Mouse (Mus musculus) cerebellum, adult 2 months (tissue): Measurements from ENCODE around the gene Sspn. TPM values are rescaled to one million over a fixed set of nuclear protein-coding genes. Genes with fewer than 3 reads are reported as not detected.

ENCODE experiments used
- DNase-seq, 2 experiments: peaks; one replicate each; pipeline ENCODE4 v3.0.0; 2021
- H3K27ac ChIP-seq: fragments of 200-500 bp; 2 replicates; pipeline ENCODE4 v1.5.1; 2012; ENCODE audit warnings: low read length, control low read depth, inconsistent platforms; ENCODE audit not compliant: insufficient read depth
- H3K27me3 ChIP-seq: fragments of 200-500 bp; 2 replicates; pipeline ENCODE4 v1.6.1; 2012; ENCODE audit warnings: inconsistent platforms, mild to moderate bottlenecking, low read length, moderate library complexity; ENCODE audit not compliant: control insufficient read depth, insufficient read depth
- H3K4me1 ChIP-seq: fragments of 200-500 bp; 2 replicates; pipeline ENCODE4 v1.6.1; 2011; ENCODE audit warnings: low read length; ENCODE audit not compliant: control insufficient read depth, insufficient read depth
- H3K4me3 ChIP-seq: fragments of 200-500 bp; replicated peaks from 2 replicates; pipeline ENCODE3; 2011; ENCODE audit warnings: mild to moderate bottlenecking, low read depth, low read length, control low read depth; ENCODE audit not compliant: insufficient read depth
- CTCF ChIP-seq: fragments of 200-500 bp; IDR thresholded peaks from 2 replicates; pipeline ENCODE4 v1.5.1; 2011; ENCODE audit warnings: low read depth, mild to moderate bottlenecking, control low read depth, low read length, moderate library complexity, borderline replicate concordance; ENCODE audit not compliant: insufficient read depth
- POLR2A ChIP-seq: fragments of 200-500 bp; IDR thresholded peaks from 2 replicates; pipeline ENCODE4 v1.6.1; 2011; ENCODE audit warnings: low read length, control low read depth, borderline replicate concordance; ENCODE audit not compliant: insufficient read depth
- WGBS: fragments of 180-500 bp; shearing (Covaris S2); methylation state at CpG from one replicate; pipeline ENCODE4 v1.1.7; 2018; 5-methylcytosine and 5-hydroxymethylcytosine counted together
- polyA plus RNA-seq: library from polyadenylated mRNA; depleted of rRNA; stranded (reverse); fragments of >200 nt; gene quantifications from 2 replicates; pipeline ENCODE4 v1.2.3, GENCODE M21; 2012; rRNA removed

Sspn gene
- 6.4 and 7.1 TPM in 2 replicates for polyA plus RNA-seq

DNA sequence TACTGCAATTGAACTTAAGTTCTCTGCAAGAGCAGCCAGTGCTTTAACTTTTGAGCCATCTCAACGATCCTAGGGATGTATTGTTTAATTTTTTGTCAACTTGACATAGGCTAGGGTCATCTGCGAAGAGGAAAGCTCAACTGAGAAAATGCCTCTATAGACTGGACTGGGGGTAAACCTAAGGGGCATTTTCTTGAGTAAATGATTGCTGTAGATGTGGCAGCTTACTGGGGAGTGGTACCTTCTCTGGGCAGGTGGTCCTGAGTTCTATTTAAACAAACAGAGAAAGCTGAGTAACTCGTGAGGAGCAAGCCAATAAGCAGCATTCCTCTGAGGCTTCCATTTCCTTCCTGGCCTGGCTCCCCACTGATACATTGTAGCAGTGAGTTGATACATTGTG is at the start of gene Sspn:
Gene Sspn (plus strand): TSS at position 301 of the 400 bp plus-strand sequence.
- TF ChIP-seq CTCF (no peak), POLR2A (no peak)
- H3K27me3 ChIP-seq: no peaks in the 10 kb centered on the region
- 84% methylated on average over 3 of the region's 3 CpGs for WGBS
- H3K4me3 ChIP-seq: no peak within 1 kb of the TSS
- no peaks in the 10 kb centered on the region for H3K4me1 ChIP-seq
- no peak within 1 kb of the TSS for H3K27ac ChIP-seq
- no peak for DNase-seq

DNA sequence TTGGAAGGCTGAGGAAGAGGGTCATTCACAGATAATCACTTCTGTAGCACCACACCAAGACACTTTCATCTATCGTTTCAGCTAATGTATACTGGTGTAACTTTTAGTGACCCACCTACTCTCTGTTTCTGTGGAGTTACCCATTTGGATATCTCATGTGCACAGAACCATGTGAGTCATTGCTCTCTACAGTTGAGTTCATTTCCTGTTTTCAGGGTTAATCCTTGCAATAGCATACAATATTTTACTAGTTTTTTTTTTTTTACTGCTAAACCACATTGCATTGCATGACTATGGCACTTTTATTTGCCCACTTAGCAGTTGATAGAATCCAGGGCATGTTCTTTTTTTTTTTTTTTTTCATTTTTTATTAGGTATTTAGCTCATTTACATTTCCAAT is 48.4 kb upstream of the Sspn start:
- H3K4me1 ChIP-seq: no peaks in the 10 kb centered on the region
- H3K27ac ChIP-seq: no peak overlapping the region
- TF ChIP-seq CTCF: no peak
- no peak for TF ChIP-seq POLR2A
- DNase-seq: no peak
- no peak overlapping the region for H3K4me3 ChIP-seq
- WGBS: 93% methylated on average over 1 of the region's 1 CpGs
- H3K27me3 ChIP-seq: no peaks in the 10 kb centered on the region

DNA sequence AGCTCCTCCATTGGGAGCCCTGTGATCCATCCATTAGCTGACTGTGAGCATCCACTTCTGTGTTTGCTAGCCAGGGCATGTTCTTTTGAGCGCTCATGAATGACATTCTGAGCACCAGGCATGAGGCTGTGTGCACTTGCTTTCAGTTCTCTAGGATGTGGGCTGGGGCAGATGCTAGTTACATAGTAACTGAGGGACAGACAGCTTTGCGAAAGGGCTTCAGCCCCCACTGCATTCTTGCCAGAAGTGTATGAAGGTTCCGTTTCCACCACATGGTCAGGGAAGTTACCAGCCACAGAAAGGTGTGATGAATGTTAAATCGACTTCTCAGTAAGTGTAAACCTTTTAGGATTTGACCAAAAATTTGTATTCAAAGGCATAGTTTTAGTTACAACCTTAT is 47.8 kb upstream of the Sspn start:
- no peak for TF ChIP-seq POLR2A
- no peak for TF ChIP-seq CTCF
- H3K27ac ChIP-seq: no peak overlapping the region
- H3K27me3 ChIP-seq: no peaks in the 10 kb centered on the region
- no peak overlapping the region for H3K4me3 ChIP-seq
- DNase-seq: no peak
- H3K4me1 ChIP-seq: no peaks in the 10 kb centered on the region
- 88% methylated on average over 4 of the region's 4 CpGs for WGBS

DNA sequence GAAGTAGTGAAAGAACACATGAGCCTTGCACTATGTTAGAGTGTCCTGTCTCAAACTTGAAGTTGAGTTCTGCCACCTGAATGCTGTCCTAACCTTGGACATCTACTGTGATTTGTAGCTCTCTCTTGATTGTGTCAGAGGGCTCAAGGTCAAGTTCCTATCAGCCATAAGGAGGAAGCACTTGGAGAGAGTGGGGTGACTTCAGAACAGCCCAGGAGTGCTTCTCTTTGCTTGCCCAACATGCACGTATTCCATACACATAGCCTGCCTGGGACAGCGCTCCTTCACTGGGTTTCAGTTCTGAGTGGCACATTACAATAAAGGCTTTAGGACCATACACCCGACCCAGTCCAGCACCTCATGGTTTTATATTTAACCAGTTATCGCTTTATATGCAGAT is 46.4 kb upstream of the Sspn start:
- Histone ChIP-seq H3K27ac (no peak overlapping the region), H3K27me3 (no peaks in the 10 kb centered on the region), H3K4me3 (no peak overlapping the region), H3K4me1 (no peaks in the 10 kb centered on the region)
- TF ChIP-seq POLR2A (no peak), CTCF (no peak)
- DNase-seq: no peak
- WGBS: 93% methylated on average over 4 of the region's 4 CpGs

DNA sequence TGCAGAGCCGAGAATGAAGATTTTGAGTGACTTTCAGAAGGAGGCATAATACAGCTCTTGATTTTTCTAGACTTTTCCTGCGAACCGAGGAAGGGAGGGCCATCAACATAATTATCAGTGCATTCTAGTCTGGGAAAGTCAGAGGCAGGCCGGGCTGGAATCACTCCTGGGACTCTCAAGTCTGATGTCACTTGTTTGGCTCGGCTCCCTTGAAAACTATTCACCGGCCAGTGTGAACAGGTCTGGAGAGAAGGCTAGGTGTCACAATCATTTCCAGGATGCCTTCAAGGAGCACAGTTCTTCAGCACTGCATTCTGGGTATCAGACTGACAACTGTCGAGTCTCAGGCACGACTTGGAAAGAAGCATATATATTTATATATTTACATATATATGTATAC is 45.2 kb upstream of the Sspn start:
- no peak for DNase-seq
- WGBS: 53% methylated on average over 8 of the region's 8 CpGs
- Histone ChIP-seq H3K27me3 (no peaks in the 10 kb centered on the region), H3K4me1 (no peaks in the 10 kb centered on the region), H3K27ac (no peak overlapping the region), H3K4me3 (no peak overlapping the region)
- TF ChIP-seq CTCF (no peak), POLR2A (no peak)

DNA sequence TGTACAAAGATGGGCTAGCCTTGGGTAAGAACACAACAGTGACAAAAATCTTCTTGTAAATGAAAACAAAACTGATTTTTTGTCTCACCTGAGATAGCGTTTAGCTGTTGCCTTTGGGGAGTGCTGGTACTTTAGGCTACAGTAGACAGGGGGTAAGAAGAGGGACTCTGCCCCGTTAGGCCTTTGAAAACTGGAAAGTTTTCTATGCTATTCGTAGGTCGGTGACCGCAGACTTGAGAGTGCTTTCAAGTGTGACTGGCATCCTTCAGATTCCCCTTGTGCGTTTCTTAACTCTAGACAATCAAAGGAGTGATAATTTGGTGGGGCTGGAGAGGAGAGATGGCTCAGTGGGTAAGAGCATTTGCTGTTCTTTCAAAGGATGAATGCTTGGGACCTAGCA is 43.7 kb upstream of the Sspn start:
- no peak overlapping the region for H3K27ac ChIP-seq
- no peak for TF ChIP-seq POLR2A
- TF ChIP-seq CTCF: no peak
- no peaks in the 10 kb centered on the region for H3K4me1 ChIP-seq
- WGBS: 81% methylated on average over 6 of the region's 6 CpGs
- DNase-seq: no peak
- no peak overlapping the region for H3K4me3 ChIP-seq
- H3K27me3 ChIP-seq: no peaks in the 10 kb centered on the region

DNA sequence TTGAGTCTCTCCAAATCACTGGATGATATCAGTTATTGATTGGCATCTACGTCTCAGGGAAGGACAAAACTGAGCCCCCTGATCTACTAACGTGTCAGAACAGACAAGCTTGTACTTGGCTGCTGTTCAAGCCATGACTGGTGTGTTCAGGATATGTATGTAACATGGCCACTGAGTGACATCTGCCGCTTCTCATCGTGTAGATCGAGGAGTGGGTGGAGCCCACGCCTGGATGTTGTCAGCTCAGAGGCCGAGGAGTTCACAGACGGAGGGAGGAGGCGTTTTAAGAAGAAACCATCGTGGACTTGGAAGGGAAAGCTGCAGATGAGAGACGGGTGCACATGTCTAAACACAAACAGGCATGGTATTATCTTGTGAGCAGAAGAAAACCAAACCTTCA is 39.5 kb upstream of the Sspn start:
- Histone ChIP-seq H3K4me3 (no peak overlapping the region), H3K27ac (no peak overlapping the region), H3K4me1 (no peaks in the 10 kb centered on the region), H3K27me3 (no peaks in the 10 kb centered on the region)
- WGBS: 71% methylated on average over 11 of the region's 11 CpGs
- no peak for DNase-seq
- TF ChIP-seq CTCF: no peak
- no peak for TF ChIP-seq POLR2A

DNA sequence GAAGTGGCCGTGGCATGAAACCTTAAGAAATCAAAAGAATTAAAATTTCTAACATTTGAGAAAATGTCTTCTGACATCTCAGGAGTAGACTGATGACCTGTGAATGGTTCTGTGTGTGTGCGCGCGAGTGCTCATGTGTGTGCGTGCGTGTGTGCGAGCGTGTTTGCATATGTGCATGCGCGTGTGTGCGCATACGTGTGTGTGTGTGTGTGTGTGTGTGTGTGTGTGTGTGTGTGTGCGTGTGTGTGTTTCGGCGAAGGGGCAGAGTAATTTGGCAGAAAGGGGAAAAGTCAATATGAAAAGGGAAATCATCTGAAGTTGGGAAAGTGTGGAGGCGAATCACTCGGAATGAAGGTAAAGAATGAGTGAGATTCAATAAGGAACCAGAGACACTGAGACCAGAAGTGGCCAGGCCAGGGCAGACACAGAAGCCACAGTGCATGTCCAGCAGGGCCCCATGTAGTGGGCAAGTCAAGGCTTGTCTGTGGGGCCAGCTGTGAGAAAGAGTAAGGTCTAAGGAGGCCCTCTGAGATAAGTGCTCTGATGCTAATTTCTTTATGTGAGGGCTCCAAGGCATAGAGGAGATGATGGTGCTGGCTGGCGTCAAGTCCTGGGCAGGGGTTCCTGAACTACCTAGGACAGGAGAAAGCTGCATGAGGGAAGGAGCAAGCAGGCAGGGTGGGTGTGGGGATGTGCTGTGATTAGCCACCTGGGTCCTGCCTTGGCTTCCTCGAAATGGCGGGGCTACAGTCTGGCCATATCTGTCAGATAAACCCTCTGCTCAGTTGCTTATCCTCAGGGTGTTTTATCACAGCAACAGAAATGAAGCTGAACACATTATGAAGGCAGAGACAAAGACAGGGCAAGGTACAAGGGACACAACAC is 38.8 kb upstream of the Sspn start:
- 95% methylated on average over 20 of the region's 20 CpGs for WGBS
- Histone ChIP-seq H3K27me3 (no peaks in the 10 kb centered on the region), H3K4me3 (no peak overlapping the region), H3K4me1 (no peaks in the 10 kb centered on the region), H3K27ac (no peak overlapping the region)
- no peak for DNase-seq
- no peak for TF ChIP-seq POLR2A
- TF ChIP-seq CTCF: no peak
